Mouse (Mus musculus) testis, postnatal 14 days (tissue): ENCODE measurements around the gene Elk4.

ENCODE experiments used
- DNase-seq: peaks from one replicate; pipeline ENCODE4 v3.0.0; 2021; ENCODE audit warnings: low spot score

The Elk4 gene

GRCm38 (mm10) chr1:132016691-132017090 is 9.3 kb downstream of the Elk4 start:
- DNase-seq, result no peak

- DNase-seq, result no peak
Measured at GRCm38 (mm10) chr1:132019876-132020275, 12.5 kb downstream of the Elk4 start.

DNA sequence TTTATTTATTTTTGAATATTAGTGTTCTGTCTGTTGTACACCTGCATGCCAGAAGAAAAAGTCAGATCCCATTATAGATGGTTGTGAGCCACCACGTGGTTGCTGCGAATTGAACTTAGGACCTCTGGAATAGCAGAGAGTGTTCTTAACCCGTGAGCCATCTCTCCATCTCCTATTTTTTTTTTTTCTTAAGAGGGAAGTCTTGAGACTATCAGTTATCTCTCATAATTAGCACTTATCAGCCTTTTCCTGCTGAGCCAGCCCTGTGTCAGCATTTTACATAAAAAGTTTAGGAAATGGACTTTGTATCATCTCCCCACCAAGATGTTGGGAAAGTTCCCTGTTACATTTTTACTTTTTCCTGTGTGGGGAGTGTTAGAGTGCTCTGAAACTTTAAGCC is 14.7 kb downstream of the Elk4 start:
- DNase-seq, result no peak

GRCm38 (mm10) chr1:132026925-132027646 is 19.7 kb downstream of the Elk4 start:
- no peak for DNase-seq

- DNase-seq, result no peak
Measured at GRCm38 (mm10) chr1:132027978-132028377, 20.6 kb downstream of the Elk4 start.

GRCm38 (mm10) chr1:132028413-132028812 is 21.0 kb downstream of the Elk4 start:
- DNase-seq, result no peak

- DNase-seq, result no peak
Measured at GRCm38 (mm10) chr1:132030574-132030973, 23.2 kb downstream of the Elk4 start.

GRCm38 (mm10) chr1:132032172-132032571 is 24.8 kb downstream of the Elk4 start:
- DNase-seq, result no peak

DNA sequence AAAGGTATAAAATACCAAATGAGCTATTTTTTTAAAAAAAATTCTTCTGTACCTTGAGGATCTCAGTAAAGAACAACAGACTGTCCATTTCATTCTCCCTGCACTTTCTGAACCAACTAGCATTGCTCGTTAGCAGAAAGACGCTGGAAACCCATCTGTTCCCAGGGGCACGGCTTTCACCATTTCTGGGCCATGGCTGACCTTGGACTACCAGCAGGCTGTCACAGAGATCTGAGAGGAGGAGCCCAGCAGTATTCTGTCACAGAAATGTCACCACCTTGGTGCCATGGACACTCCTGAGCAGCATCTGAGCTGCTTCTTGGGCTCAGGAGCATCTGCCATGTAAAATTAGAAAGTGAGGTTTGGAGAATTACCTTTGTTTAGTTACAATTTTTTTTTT is 30.3 kb downstream of the Elk4 start:
- no peak for DNase-seq

GRCm38 (mm10) chr1:132038753-132039152 is 31.3 kb downstream of the Elk4 start:
- no peak for DNase-seq

GRCm38 (mm10) chr1:132040201-132040621 is 32.8 kb downstream of the Elk4 start:
- peak; percentile 21 for DNase-seq

DNA sequence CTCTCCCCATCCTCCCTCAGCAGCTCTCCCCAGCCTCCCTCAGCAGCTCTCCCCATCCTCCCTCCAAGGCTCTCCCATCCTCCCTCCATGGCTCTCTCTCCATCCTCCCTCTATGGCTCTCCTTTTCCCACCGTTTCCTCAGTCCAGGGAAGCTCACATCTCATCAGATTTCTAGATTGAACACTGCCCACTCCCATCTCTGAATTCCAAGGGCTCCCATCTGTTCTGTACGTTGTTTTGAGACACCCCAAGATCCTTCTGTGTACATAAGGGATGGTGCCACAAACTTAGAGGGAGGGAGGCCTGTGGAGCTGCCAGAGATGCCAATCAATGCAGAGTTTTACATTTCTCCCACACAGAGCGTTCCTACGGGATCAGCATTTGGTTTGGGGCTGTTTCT is 36.4 kb downstream of the Elk4 start:
- no peak for DNase-seq

DNA sequence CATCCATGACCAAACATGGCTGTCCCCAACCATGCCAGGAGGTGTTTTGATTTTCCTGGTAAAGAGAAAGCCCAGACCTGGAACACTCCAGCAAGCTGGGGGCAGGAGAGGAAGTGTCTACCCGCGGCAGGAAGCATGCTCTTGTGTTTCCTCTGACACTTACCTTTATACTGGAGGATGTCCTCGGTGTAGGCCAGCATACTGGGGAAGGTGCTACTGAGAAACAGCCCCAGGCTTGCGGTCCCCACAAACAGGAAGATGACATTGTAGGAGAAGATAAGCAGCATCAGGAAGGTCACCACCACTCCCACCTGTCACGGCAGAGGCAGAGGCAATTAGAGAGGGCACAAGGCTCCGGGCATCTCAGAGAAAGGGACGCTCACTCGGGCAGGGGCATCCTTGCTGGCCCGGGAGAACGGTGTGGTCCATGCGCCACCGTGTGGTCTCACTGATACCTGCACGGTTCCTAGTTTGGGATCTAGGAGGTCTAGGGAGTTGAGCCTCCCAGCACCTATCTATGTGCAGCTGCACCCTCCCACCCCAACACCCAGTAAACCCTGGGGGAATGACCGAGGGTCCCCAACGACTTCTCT is 38.8 kb downstream of the Elk4 start:
- no peak for DNase-seq

- no peak for DNase-seq
Measured at GRCm38 (mm10) chr1:132051746-132052145, 44.3 kb downstream of the Elk4 start.

- no peak for DNase-seq
Measured at GRCm38 (mm10) chr1:132054387-132054786, 47.0 kb downstream of the Elk4 start.

GRCm38 (mm10) chr1:132055054-132055664 is 47.8 kb downstream of the Elk4 start:
- no peak for DNase-seq

- DNase-seq, result no peak
Measured at GRCm38 (mm10) chr1:132058558-132058957, 51.2 kb downstream of the Elk4 start.

- no peak for DNase-seq
Measured at GRCm38 (mm10) chr1:132060036-132060769, 52.8 kb downstream of the Elk4 start.

GRCm38 (mm10) chr1:132061750-132062541 is 54.5 kb downstream of the Elk4 start:
- DNase-seq, result no peak

- no peak for DNase-seq
Measured at GRCm38 (mm10) chr1:132063096-132063495, 55.7 kb downstream of the Elk4 start.

- DNase-seq, result no peak
Measured at GRCm38 (mm10) chr1:132065001-132065400, 57.6 kb downstream of the Elk4 start.
